Comparison of ENCODE assay signal across 7 mouse cellular contexts in genomic region chr15:77359084-77359483, GRCm38 (mm10). TPM values are rescaled to one million over a fixed set of nuclear protein-coding genes. Genes with fewer than 3 reads are reported as not detected.
DNase-seq lines count a peak whose midpoint lies in the region; ATAC-seq lines count a peak whose summit lies in the region.

No protein-coding gene starts in this region.

- no peaks in the 10 kb centered on the region for H3K36me3 ChIP-seq in liver, embryonic 11.5 days (ENCODE audit: control insufficient read depth, insufficient read depth, low read length)
- H3K36me3 ChIP-seq in forebrain, embryonic 12.5 days (replicated peaks) = no peaks in the 10 kb centered on the region
- no peaks in the 10 kb centered on the region for H3K36me3 ChIP-seq in limb, embryonic 12.5 days
- H3K36me3 ChIP-seq in stomach, embryonic 14.5 days (ENCODE audit: control insufficient read depth, insufficient read depth, low read length) = no peaks in the 10 kb centered on the region

- no peak overlapping the region; the same call in 1 of the 2 replicates for H3K9ac ChIP-seq in liver, embryonic 11.5 days (ENCODE audit: low read depth, low read length)
- H3K9ac ChIP-seq in forebrain, embryonic 12.5 days = peak overlapping the region; percentile 60
- peak overlapping the region; percentile 52 for H3K9ac ChIP-seq in limb, embryonic 12.5 days (replicated peaks)
- peak overlapping the region; percentile 28; the same call in 1 of the 2 replicates for H3K9ac ChIP-seq in stomach, embryonic 14.5 days (replicated peaks; ENCODE audit: low read depth, low read length)

- peaks cover 3% of the 10 kb centered on the region for H3K27me3 ChIP-seq in liver, embryonic 11.5 days (replicated peaks; ENCODE audit: control insufficient read depth, insufficient read depth, low read length)
- no peaks in the 10 kb centered on the region for H3K27me3 ChIP-seq in forebrain, embryonic 12.5 days
- no peaks in the 10 kb centered on the region for H3K27me3 ChIP-seq in limb, embryonic 12.5 days
- no peaks in the 10 kb centered on the region for H3K27me3 ChIP-seq in stomach, embryonic 14.5 days (ENCODE audit: control insufficient read depth, insufficient read depth, low read length)

- no peak for ATAC-seq in liver, embryonic 11.5 days (replicated peaks; ENCODE audit: low FRiP score)
- ATAC-seq in forebrain, embryonic 12.5 days (ENCODE audit: low FRiP score) = no peak; the same call in 1 of the 2 replicates
- ATAC-seq in limb, embryonic 12.5 days (ENCODE audit: insufficient number of reproducible peaks, insufficient read depth, low FRiP score, low TSS enrichment, low read depth) = no peak; the same call in 1 of the 2 replicates
- no peak for ATAC-seq in stomach, embryonic 14.5 days (ENCODE audit: insufficient number of reproducible peaks, insufficient read depth, low FRiP score, low read depth)

- peak overlapping the region; percentile 61 for H3K4me2 ChIP-seq in liver, embryonic 11.5 days
- H3K4me2 ChIP-seq in forebrain, embryonic 12.5 days = peak overlapping the region; percentile 52
- peak overlapping the region; percentile 57 for H3K4me2 ChIP-seq in limb, embryonic 12.5 days
- peak overlapping the region; percentile 39 for H3K4me2 ChIP-seq in stomach, embryonic 14.5 days (replicated peaks; ENCODE audit: low read depth, low read length)

- H3K9me3 ChIP-seq in liver, embryonic 11.5 days (ENCODE audit: control insufficient read depth, low read length) = no peaks in the 10 kb centered on the region
- H3K9me3 ChIP-seq in forebrain, embryonic 12.5 days = no peaks in the 10 kb centered on the region
- no peaks in the 10 kb centered on the region for H3K9me3 ChIP-seq in limb, embryonic 12.5 days
- no peaks in the 10 kb centered on the region for H3K9me3 ChIP-seq in stomach, embryonic 14.5 days (ENCODE audit: control insufficient read depth, low read depth, low read length)

- H3K27ac ChIP-seq in liver, embryonic 11.5 days (ENCODE audit: low read depth, low read length) = no peak overlapping the region
- peak overlapping the region; percentile 32; the same call in 1 of the 2 replicates for H3K27ac ChIP-seq in forebrain, embryonic 12.5 days
- peak overlapping the region; percentile 53; the same call in 1 of the 2 replicates for H3K27ac ChIP-seq in limb, embryonic 12.5 days
- 0 out of 2 replicates have a peak overlapping the region, but pooled peaks have one; percentile 39 for H3K27ac ChIP-seq in stomach, embryonic 14.5 days (ENCODE audit: low read length)

- peaks cover 22% of the 10 kb centered on the region for H3K4me1 ChIP-seq in liver, embryonic 11.5 days (replicated peaks; ENCODE audit: control insufficient read depth, insufficient read depth, low read length)
- H3K4me1 ChIP-seq in forebrain, embryonic 12.5 days = peaks cover 67% of the 10 kb centered on the region
- peaks cover 52% of the 10 kb centered on the region for H3K4me1 ChIP-seq in limb, embryonic 12.5 days (replicated peaks)
- peaks cover 31% of the 10 kb centered on the region for H3K4me1 ChIP-seq in stomach, embryonic 14.5 days (ENCODE audit: control insufficient read depth, insufficient read depth, low read length)

- 38% methylated on average over 6 of the region's 6 CpGs for WGBS in liver, embryonic 11.5 days
- WGBS in forebrain, embryonic 12.5 days = 11% methylated on average over 6 of the region's 6 CpGs
- 32% methylated on average over 6 of the region's 6 CpGs for WGBS in limb, embryonic 12.5 days
- WGBS in stomach, embryonic 14.5 days = 36% methylated on average over 6 of the region's 6 CpGs

- no peak for DNase-seq in liver, embryonic 11.5 days (ENCODE audit: low spot score)
- DNase-seq in liver = no peak
- no peak for DNase-seq in T-cell, adult 2 months (ENCODE audit: low spot score)
- DNase-seq in urinary bladder, adult 18-20 months (ENCODE audit: low spot score in 2 of 2) = no peak

- H3K4me3 ChIP-seq in liver, embryonic 11.5 days (ENCODE audit: low read depth, low read length) = no peak overlapping the region
- peak overlapping the region; percentile 30 for H3K4me3 ChIP-seq in forebrain, embryonic 12.5 days (replicated peaks)
- H3K4me3 ChIP-seq in limb, embryonic 12.5 days (replicated peaks) = peak overlapping the region; percentile 31
- peak overlapping the region; percentile 17; the same call in 1 of the 2 replicates for H3K4me3 ChIP-seq in stomach, embryonic 14.5 days (ENCODE audit: low read depth, low read length)

RNA-seq across cellular contexts. Expression of gene Apol7a, which starts 39.8 kb away (rescaled TPM):
- not detected in 2 replicates for polyA plus RNA-seq in liver, embryonic 11.5 days (2014; fragmentation: Nextera tagmentation; extraction: Ambion mirVana)
- polyA plus RNA-seq in forebrain, embryonic 12.5 days (2016; fragmentation: Nextera tagmentation; extraction: Ambion mirVana) = not detected in 2 replicates
- polyA plus RNA-seq in limb, embryonic 12.5 days (2016; fragmentation: Nextera tagmentation; extraction: Ambion mirVana) = not detected in 2 replicates
- 2.4 and 2.8 TPM in 2 replicates for polyA plus RNA-seq in stomach, embryonic 14.5 days (2014; fragmentation: Nextera tagmentation; extraction: Ambion mirVana)

RNA-seq across cellular contexts. Expression of gene Apol9a, which starts 51.9 kb away (rescaled TPM):
- not detected in 2 replicates for polyA plus RNA-seq in liver, embryonic 11.5 days (2014; fragmentation: Nextera tagmentation; extraction: Ambion mirVana)
- polyA plus RNA-seq in forebrain, embryonic 12.5 days (2016; fragmentation: Nextera tagmentation; extraction: Ambion mirVana) = not detected in 2 replicates
- polyA plus RNA-seq in limb, embryonic 12.5 days (2016; fragmentation: Nextera tagmentation; extraction: Ambion mirVana) = not detected in 2 replicates
- polyA plus RNA-seq in stomach, embryonic 14.5 days (2014; fragmentation: Nextera tagmentation; extraction: Ambion mirVana) = 0.25 TPM in 1 of 2 replicates, not detected in the other

RNA-seq across cellular contexts. Expression of gene Rbfox2, which starts 52.3 kb away (rescaled TPM):
- polyA plus RNA-seq in liver, embryonic 11.5 days (2014; fragmentation: Nextera tagmentation; extraction: Ambion mirVana) = 24.3 and 26.6 TPM in 2 replicates
- 119 and 123 TPM in 2 replicates for polyA plus RNA-seq in forebrain, embryonic 12.5 days (2016; fragmentation: Nextera tagmentation; extraction: Ambion mirVana)
- 78.4 and 79.3 TPM in 2 replicates for polyA plus RNA-seq in limb, embryonic 12.5 days (2016; fragmentation: Nextera tagmentation; extraction: Ambion mirVana)
- 90.5 and 93.7 TPM in 2 replicates for polyA plus RNA-seq in stomach, embryonic 14.5 days (2014; fragmentation: Nextera tagmentation; extraction: Ambion mirVana)
